Mouse (Mus musculus): ENCODE measurements around the gene Treml2.
"Not testable (repeated sequence)": the region's sequence is repeated elsewhere in the genome, so short reads cannot be mapped to it uniquely, and the experiment has no call there.

The Treml2 gene

DNA sequence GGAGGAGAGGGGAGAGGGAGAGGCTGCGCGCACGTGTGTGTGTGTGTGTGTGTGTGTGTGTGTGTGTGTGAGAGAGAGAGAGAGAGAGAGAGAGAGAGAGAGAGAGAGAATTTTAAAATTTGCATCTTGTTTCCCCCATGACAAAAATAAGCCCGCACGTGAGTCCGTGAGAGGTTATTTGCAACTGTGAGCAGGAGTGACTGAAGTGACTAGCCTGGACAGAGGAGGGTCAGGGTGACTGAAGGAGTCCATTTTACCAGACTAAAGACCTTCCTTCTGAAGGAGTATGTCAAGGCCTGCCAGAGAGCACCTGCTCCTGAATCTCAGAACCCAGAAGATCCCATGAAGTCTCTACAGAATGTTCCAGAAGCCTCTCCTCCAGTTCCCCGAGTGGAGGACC is 458 bp downstream of the Treml2 start:
- no peak for DNase-seq

DNA sequence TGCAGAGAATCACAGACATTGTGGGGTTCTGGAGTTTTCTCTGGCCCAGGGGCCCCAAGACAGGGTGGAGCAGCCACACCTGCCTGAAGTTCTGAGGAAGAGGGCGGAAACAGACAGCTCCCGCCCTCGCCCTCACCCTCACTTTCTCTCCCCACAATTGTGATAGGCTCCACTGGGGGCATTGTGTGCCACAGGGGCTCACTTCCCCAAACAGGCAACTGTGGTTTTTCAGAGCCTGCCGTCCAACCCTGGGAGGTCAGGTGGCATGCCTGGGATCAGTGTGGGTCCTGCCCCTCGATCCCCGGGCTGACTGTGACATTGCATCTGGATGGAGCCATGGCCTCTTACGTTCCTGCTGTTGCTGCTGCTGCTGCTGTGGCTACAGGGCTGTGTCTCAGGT is 901 bp downstream of the Treml2 start:
- no peak for DNase-seq

DNA sequence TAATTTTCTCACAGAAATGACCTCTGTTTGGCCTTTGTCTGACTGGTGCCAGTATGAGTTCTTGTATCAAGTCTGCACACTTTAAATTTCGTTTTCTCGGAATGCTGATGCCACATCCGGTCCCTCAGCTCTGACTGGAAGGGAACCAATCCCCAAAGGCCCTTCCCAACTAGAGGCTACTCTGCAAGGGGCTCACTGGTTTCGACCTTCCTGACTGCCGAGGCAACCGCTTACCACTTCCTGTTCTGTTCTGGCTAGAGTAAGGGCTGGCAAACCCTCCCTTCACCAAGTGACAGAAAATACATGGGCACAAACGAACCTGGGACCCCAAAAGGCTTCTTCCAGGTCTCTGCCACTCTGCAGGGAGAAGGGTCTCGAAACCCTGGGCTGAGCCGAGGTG is 1.6 kb downstream of the Treml2 start:
- no peak for DNase-seq

DNA sequence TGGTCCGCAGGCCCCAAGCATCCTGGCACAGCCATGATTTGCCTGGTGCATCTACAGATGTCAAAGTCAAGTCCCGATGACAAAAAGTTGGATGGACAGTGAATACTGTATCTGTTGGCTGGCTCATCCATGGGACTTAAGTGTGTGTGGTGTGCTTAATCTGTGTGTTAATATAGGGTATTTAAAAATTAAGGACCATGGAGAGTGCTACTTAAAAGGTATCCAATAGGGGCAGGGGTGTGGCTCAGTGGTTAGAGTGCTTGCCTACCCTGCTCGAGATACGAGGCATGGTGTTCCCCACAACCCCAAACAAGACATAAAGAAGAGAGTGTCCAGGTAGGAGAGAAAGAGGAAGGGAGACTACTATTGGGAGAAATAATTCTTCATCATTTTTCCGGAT is 2.5 kb downstream of the Treml2 start:
- no peak for DNase-seq

DNA sequence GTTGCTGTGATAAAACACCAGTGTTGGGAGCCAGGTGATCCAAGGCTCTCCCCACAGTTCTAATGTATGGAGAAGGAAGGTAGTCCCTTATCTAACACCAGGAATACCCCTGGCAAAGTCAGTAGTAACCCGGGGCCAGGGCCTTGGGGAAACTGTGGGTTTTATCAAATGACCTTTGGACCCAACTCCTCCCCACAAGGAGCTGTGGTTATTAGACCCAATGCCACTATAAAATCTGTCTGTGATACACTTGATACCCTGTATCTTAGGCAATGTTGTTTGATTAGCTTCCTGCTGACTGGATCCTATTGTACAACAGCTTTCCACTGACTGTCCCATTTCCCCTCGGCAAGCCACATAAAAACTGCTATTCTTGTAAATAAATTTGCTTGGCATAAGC is 12.8 kb downstream of the Treml2 start:
- DNase-seq = no peak

DNA sequence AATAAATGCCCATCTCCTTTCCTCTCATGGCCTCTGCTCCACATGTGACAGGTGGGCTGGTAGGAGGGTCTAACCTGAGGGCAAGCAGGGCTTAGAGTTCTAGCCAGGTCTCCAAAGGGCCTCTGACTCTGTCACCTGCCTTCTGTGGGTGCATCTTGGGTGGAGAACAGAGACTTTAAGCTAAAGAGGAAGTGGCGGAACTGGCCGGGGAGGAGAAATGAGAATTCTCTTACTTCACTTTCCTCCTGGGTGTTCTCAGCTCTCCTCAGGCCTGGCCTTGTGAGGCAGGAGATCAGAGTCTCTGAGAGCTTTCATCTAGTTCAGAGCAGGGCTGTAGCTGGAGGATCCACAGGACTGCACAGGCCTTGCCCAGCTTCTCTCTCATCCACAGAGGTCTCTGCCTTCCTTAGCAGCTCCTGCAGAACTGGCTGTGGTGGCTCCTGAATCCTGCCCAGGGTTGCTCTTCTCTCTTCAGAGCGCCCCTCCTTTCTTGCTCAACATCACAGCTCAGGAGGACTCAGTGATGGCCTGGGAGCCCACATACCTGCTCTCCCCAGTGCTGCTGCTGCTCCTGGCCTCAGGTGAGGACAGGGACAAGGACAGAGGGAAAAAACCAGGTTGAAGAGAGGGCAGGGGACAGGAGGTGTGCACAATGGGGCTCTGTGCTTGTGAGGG is 16.7 kb downstream of the Treml2 start, which contains the start of gene B430306N03Rik:
B430306N03Rik (plus strand) TSS at position 237 of the 675 bp plus-strand sequence.
- DNase-seq = not testable (repeated sequence)

DNA sequence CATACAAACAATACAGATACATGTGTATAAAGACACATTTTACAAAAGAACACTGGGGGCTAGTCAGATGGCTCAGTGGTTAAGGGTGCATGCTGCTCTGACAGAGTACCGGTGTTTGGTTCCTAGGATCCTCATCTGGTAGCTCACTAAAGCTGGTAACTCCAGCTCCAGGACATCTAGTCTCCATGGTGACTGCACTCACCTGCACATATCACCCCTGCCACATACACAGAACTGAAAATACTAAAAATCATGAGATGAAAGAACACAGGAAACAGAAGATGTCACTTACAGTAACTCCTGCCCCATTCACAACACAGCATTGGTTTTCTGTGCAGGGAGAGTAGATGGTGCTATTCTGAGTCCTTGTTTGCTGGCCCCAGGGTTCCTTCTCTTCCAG is 19.4 kb downstream of the Treml2 start:
- no peak for DNase-seq

DNA sequence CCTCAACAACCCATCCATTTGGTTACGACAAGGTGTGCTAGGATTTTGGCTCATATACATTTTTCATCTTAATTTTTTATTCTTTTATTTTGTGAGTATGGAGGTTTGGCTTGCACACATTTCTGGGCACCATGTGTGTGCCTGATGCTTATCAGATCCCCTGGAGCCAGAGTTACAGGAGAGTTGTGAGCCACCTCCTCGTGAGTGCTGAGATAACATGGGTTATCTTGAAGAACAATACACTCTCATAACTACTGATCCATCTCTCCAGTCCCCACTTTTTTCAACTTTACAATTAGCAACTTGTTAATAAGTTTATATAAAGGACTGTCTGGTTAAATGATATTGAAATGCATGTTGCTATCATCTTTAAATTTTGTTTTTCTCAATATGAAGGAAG is 22.0 kb downstream of the Treml2 start:
- no peak for DNase-seq

DNA sequence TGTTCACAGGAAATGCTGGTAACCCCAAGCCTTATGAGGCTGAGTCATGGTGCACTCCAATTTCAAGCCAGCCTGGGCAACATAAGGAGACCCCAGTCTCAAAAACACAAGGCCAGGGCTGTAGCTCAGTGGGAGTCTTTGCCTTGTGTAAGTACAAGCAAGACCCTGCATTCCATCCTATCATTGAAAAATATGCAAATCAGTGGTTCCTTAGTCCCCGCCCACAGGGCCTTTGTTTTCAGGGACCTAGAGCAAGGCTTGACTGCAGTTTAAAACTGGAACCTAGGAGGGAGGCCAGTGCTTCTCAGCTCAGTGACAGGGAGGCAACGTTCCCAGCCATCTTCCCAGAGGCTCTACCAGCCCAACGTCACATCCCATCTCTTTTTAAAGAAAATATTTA is 23.9 kb downstream of the Treml2 start:
- DNase-seq = no peak

DNA sequence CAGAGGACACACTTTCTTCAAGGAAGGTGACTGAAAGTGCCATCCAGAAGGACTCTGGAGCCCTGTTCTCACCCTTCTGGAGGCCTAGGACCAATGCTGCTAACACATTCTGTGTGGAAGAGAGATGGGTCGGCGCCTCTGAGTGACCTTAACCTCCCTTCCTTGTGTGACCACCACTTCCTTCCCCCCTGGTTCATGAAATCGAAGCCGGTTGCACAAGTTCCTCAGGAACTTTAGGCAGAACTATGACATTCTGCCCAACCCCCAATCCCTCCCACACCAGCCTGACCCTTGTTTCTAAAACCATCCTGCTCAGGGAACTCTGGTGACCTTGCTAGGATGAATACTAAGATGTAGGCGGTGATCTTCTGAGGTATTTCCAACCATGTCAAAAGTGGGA is 25.0 kb downstream of the Treml2 start:
- no peak for DNase-seq

DNA sequence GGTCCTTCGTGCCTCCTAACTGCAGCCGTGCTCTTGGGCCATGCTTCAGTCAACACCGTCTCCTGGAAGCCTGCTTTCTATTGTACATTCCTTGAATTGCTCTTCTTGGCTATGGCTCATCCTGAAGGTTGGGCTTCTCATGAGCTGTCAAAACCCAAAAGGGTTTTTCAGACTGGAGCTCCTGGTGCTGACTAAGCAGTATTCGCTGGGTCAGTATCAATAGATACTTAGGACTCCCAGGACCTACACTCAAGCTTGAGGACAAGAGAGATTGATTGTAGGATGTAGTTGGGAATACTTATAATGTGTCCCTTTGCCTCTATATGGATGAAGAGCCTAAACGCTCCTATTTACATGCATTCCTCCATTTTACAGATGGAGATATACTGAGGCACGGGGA is 25.8 kb downstream of the Treml2 start:
- DNase-seq = no peak

DNA sequence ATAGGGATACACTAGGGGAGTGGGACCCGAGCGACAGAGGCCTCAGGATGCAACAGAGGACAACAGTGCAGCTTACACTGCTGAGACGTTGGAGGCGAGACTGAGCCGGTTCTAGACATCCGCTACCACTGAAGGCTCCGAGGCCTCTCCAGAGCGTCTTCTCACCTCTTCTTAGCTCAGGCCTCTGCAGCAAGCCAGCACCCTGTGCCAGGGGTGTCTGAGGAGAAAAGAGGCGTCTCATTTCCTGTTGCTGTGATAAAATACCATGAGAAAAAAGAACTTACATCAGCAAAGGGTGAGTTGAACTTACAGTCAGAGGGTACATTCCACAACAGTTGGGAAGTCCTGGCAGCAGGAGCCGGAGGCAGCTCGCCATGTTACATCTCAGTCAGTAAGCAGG is 26.3 kb downstream of the Treml2 start:
- no peak for DNase-seq

DNA sequence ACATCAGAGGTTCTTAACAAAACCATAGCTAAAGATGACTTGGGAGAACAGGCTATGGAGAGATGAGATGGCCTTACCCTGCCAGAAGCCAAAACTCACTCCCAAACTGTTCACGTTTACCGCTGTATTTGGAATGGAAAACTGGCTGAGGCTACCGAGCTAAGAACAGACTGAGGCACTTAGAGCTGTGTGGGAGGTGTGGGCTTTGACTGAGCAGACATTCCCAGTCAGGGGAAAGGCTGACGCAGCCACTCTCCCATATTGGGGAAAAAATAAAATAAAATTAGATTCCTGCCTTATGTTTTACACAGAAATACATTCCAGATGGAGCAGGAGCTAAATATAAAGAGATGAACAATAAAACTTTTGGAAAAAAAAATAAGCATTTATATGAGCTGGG is 27.4 kb downstream of the Treml2 start:
- DNase-seq = no peak

DNA sequence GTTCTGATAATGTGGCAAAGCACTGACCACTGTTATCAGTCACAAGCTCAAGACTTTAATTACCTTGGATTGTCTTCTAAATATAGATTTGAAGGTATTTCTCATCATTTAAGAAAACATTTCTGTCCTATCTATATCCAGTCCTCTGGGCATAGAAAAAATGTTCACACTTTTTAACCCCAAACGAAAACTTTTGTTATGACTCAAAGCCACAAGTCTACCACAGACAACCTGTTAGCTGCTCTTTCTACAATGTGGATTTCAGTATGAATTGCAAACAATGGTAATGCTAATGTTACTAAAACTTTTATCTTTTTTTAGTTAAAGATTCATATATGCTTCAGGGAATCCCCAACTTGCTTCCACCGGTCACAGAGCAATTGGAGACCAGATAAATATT is 33.2 kb downstream of the Treml2 start:
- DNase-seq = no peak

DNA sequence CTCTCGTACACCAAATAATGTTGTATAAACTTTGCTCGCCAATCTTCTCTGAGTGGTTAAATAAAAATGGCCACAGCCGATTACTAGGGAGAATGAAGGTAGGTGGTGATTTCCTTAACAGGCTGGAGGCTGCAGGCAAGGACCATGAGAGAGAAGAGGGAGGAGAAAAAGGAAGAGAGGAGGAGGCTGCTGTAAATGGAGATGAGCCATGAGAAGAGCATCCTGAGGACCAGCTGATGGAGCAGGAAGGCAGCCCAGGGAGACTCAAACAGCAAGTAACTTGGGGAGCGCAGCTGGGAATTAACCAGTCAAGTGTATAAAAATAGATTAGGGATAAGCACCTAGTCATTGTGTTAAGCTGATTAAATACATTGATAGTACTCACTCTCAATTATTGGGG is 34.9 kb downstream of the Treml2 start:
- no peak for DNase-seq

DNA sequence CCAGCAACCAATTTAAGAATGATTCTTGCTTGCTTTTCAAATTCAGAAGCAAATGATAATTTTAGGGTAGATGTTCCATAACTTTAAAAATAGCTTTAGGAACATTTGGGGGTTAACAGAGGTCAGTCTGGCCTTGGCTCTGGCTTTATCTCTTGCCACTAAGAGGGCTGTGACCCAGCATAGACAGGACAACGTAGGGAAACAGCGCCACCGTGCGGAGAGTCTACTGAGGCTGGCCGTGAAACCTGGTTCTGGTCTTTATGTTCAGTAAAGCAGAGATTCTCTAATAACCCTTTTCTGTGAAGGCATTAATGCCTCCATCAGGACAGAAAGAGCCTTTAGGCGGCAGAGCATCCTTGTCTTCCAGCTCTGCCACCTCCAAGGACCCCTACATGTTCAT is 37.6 kb downstream of the Treml2 start:
- peak; percentile 90 for DNase-seq

DNA sequence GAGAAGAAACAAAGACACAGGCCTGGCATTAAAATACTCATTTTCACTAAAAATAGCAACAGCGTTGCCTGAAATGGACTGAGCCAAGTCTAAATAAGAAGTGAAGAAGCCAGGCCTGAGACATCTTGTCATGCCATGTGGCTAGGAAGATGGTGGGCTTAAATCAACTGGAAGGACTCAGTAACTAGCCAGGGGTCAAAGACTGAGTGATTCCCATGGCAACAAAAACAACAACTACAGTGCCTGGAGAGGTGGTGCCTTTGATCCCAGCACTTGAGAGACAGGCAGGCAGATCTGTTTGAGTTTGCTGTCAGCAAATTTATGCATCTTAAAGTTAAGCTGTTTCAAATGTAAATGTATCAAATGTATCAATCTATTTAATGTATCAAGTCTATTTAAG is 41.0 kb downstream of the Treml2 start:
- DNase-seq = no peak

DNA sequence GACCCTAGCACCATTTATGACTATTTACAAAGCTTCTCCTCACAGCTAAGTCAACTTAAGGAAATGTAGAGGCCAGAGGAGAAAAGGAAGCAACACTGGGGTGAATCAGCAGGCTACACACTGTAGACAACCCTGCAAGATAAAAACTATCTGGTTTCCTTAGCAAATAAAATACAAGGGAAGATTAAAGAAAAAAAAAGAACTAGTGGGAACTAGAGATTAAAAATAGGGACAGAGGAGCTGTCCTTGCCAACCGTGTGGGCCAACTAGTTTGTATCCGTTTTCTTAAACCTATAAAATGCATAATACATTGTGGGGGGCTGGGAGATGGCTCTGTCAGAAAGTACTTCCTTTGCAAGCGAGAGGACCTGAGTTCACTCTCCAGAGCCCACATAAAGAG is 42.6 kb downstream of the Treml2 start:
- DNase-seq = no peak

DNA sequence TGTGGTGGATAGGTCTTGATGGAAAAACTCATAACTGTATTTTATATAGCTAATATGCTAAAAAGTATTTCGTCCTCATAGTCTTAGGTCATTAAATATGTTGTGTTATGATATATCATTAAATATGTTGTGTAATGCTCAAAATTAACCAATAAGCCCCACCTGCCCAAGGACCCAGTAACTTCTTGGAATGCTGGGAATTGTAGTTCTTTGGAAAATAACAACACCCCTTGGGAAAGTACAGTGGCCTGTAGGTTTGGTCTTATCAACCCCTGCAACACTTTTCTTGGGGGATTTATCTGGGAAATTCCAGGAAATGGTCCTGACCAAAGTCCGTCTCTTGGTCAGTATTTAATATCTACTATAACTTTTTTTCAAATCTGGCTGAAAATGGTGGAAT is 43.8 kb downstream of the Treml2 start:
- DNase-seq = no peak

DNA sequence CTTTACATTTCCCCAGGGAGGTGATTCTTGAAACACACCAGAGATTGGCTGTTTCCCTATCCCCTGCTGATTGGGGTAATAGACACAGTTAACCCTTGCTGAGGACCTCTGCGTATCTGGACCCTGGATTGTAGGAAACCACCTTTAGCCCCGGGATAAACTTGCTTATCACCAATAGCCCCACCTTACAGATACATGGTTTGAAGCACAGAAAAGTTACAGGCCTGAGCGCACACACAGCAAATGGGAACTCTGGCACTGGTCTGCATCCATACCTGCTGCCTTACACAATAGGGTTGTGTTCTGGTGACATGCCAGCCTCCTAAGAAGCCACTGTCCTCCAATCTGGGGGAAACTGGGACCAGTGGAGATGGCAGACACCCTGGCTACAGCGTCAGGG is 46.5 kb downstream of the Treml2 start:
- DNase-seq = no peak

DNA sequence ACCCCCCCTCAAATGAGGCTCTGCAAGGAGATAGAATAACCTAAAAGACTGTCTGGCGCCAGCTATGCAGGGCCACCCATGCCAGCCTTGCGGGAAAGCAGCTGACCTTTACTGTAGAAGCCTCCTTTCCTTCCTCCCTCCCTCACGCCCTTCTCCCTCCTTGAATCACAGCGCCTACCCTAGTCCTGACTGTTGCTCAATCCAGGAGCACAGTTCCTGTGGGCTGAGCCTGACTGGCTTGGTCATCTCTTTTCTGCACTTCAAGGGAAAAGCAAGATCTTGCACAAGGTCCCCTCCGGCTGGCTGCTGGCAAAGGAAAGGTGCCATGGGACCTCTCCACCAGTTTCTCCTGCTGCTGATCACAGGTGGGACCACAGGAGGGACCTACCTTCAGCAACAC is 46.9 kb downstream of the Treml2 start, which contains the start of gene Trem2:
Trem2 (plus strand) TSS at position 171 of the 400 bp plus-strand sequence.
- no peak for DNase-seq

DNA sequence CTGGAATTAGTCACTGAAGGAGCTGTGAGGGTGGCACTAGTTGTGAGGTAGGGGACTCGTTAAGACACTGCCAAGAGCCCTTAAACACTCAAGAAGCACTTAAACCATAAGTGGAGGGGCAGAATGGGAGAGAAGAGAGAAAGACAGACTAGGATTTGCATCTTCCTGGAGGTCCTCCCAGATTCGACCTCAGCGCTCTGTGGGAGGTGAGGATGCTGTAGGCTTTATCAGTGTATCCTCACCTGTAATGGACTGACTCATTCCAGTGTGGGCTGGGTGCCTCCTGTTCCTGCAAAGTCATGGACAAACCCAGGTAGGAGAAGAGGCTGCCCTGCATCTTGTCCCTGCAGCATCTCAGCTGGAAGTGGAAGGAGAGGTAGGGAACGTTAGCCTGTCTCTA is 47.5 kb downstream of the Treml2 start:
- no peak for DNase-seq

DNA sequence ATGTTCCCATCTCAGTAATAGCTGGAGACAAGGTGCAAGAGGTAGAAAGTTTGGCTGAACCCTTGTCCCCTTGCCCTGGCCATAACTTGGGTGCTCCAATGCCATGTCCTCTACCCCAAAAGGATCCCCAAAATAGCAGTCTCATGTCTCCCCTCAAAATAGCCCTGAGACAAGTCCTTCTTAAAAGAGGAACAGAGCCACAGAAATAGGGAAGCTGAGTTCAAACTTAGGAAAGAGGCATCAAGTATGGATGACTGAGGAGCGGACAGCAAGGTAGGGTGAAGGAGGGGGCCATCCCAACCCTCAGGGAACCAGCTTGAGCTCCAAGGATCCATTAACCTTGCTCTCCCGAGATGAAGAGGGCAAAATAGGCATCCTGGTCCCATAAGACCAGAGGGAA is 48.0 kb downstream of the Treml2 start:
- no peak for DNase-seq

DNA sequence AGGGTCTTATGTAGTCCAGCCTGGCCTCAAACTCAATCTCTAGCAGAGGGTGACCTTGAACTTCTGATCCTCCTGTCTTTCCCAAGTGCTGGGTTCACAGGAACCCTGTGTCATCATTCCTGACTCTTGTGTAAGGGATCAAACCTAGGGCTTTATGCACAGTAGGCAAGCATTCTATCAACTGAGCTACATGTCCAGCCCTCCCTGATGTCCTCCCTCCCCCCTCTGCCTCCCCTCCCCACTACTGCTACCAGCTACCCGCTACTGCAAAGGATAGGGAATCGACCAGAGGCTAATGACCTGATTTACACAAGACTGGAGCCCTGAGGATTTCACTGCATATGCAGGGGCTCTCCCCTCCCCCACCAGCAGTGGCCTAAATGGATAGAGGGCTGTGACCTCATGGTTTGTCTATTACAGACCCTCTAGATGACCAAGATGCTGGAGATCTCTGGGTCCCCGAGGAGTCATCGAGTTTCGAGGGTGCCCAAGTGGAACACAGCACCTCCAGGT is 51.4 kb downstream of the Treml2 start:
- no peak for DNase-seq

DNA sequence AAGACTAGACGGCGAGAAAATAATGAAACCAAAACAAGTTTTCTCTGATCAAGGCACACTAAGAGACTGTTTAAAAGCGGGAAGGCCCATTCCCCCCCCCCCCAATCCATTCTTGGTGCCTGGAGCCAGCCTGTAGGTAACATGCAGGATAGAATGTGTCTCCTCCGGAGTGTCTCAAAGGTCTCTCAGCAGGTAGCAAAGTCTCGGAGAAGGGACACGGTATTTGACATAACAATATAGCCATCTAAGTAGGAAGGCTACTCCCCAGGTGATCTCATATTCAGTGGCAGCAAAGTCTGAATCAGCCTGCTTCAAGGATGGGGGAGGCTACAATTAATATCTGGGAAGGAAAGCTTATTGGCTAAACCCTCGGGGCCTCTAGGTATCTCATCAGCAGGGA is 53.7 kb downstream of the Treml2 start:
- DNase-seq = not testable (repeated sequence)

All from kidney, postnatal 10 days (tissue).